Mouse (Mus musculus) heart, embryonic 14.5 days (tissue): ENCODE data around the gene Utp14a. TPM values are rescaled to one million over a fixed set of nuclear protein-coding genes. Genes with fewer than 3 reads are reported as not detected.
A peak's percentile ranks its signal among the peaks of the same experiment; 100 is the strongest.

Source experiments
- ATAC-seq: fragments of 200-750 bp; cut with Nextera tagmentation; 2 replicates; pipeline ENCODE4 v1.8.0; 2017; ENCODE audit warnings: low read depth, moderate TSS enrichment; ENCODE audit not compliant: insufficient number of reproducible peaks, insufficient read depth, low FRiP score
- H3K27ac ChIP-seq, 2 experiments: fragments of 200-500 bp in 1 of 2; fragments of 300-500 bp in 1 of 2; sonication (generic) in 1 of 2; replicated peaks in 1 of 2; 2 replicates each; pipeline ENCODE4 v1.5.1; 2012 to 2014; ENCODE audit warnings: low read depth in 2 of 2, low read length in 2 of 2, control low read depth in 1 of 2, mild to moderate bottlenecking in 1 of 2, mixed read lengths in 1 of 2; ENCODE audit not compliant: control insufficient read depth in 1 of 2, insufficient read depth in 1 of 2
- H3K27me3 ChIP-seq: fragments of 300-500 bp; sonication (generic); 2 replicates; pipeline ENCODE4 v1.6.1; 2014; ENCODE audit warnings: mild to moderate bottlenecking, low read length, control low read depth; ENCODE audit not compliant: control insufficient read depth, insufficient read depth
- H3K36me3 ChIP-seq: fragments of 300-500 bp; sonication (generic); 2 replicates; pipeline ENCODE4 v1.6.1; 2014; ENCODE audit warnings: mild to moderate bottlenecking, control low read depth, low read length, mixed read lengths; ENCODE audit not compliant: control insufficient read depth, insufficient read depth
- H3K4me1 ChIP-seq, 2 experiments: fragments of 200-500 bp in 1 of 2; fragments of 300-500 bp in 1 of 2; sonication (generic) in 1 of 2; 2 replicates each; pipeline ENCODE4 v1.6.1; 2012 to 2014; ENCODE audit warnings: low read length in 2 of 2, control low read depth in 1 of 2, mixed read lengths in 1 of 2; ENCODE audit not compliant: control insufficient read depth in 2 of 2, insufficient read depth in 2 of 2
- H3K4me2 ChIP-seq: fragments of 300-500 bp; sonication (generic); 2 replicates; pipeline ENCODE4 v1.6.1; 2014; ENCODE audit warnings: mild to moderate bottlenecking, low read length
- H3K4me3 ChIP-seq, 2 experiments: fragments of 200-500 bp in 1 of 2; fragments of 300-500 bp in 1 of 2; sonication (generic) in 1 of 2; 2 replicates each; pipeline ENCODE4 v1.5.1; 2012 to 2014; ENCODE audit warnings: low read length in 2 of 2, mild to moderate bottlenecking in 2 of 2, control low read depth in 1 of 2, low read depth in 1 of 2, moderate library complexity in 1 of 2; ENCODE audit not compliant: control insufficient read depth in 1 of 2, insufficient read depth in 1 of 2
- H3K9ac ChIP-seq: fragments of 300-500 bp; sonication (generic); 2 replicates; pipeline ENCODE4 v1.6.1; 2014; ENCODE audit warnings: mild to moderate bottlenecking, low read length
- H3K9me3 ChIP-seq: fragments of 300-500 bp; sonication (generic); 2 replicates; pipeline ENCODE4 v1.6.1; 2016; ENCODE audit warnings: low read length, control low read depth; ENCODE audit not compliant: control insufficient read depth
- WGBS: fragments of 180-500 bp; shearing (Covaris S2); extraction: QIAGEN DNeasy Blood & Tissue Kit; methylation state at CpG from one replicate; pipeline ENCODE4 v1.1.7; 2014; 5-methylcytosine and 5-hydroxymethylcytosine counted together
- polyA plus RNA-seq: library from polyadenylated mRNA; unstranded; fragments of >200 nt; fragmentation: Nextera tagmentation; extraction: Ambion mirVana; gene quantifications from 2 replicates; pipeline ENCODE4 v1.2.1, GENCODE M21; 2014

Gene Utp14a
- polyA plus RNA-seq, 1 experiment from 2014 or later, result 10.8 TPM

GRCm38 (mm10) chrX:48311727-48312126, 55.1 kb downstream of the Utp14a start:
- ATAC-seq, result no peak

GRCm38 (mm10) chrX:48314530-48315079, 57.9 kb downstream of the Utp14a start:
- WGBS, result 8% methylated on average over 28 of the region's 33 CpGs
- peaks cover 4% of the 10 kb centered on the region; the same call in 1 of the 2 replicates for H3K27me3 ChIP-seq

More at GRCm38 (mm10) chrX:48311727-48312126, 55.1 kb downstream of the Utp14a start:
- Histone ChIP-seq H3K27me3 (peaks cover 4% of the 10 kb centered on the region; the same call in 1 of the 2 replicates), H3K9ac (no peak overlapping the region), H3K9me3 (no peaks in the 10 kb centered on the region), H3K27ac (no peak overlapping the region), H3K4me2 (no peak overlapping the region), H3K4me3 (no peak overlapping the region), H3K36me3 (no peaks in the 10 kb centered on the region), H3K4me1 (no peaks in the 10 kb centered on the region; a peak in 1 of 4 replicates)
- WGBS, result 71% methylated on average over 5 of the region's 5 CpGs

GRCm38 (mm10) chrX:48317444-48317843, 60.8 kb downstream of the Utp14a start:
- H3K4me2 ChIP-seq, result no peak overlapping the region
- no peak overlapping the region for H3K27ac ChIP-seq
- H3K4me3 ChIP-seq, result no peak overlapping the region
- H3K36me3 ChIP-seq, result no peaks in the 10 kb centered on the region
- no peak overlapping the region for H3K9ac ChIP-seq
- no peaks in the 10 kb centered on the region; a peak in 1 of 4 replicates for H3K4me1 ChIP-seq
- WGBS, result 58% methylated on average over 3 of the region's 3 CpGs
- no peaks in the 10 kb centered on the region for H3K9me3 ChIP-seq
- no peak for ATAC-seq
- no peaks in the 10 kb centered on the region for H3K27me3 ChIP-seq

More at GRCm38 (mm10) chrX:48314530-48315079, 57.9 kb downstream of the Utp14a start:
- H3K36me3 ChIP-seq, result no peaks in the 10 kb centered on the region
- peak overlapping the region; percentile 39 to 61 for H3K4me3 ChIP-seq
- H3K4me1 ChIP-seq, result no peaks in the 10 kb centered on the region; a peak in 1 of 4 replicates
- H3K9ac ChIP-seq, result peak overlapping the region; percentile 55; the same call in 1 of the 2 replicates
- H3K9me3 ChIP-seq, result no peaks in the 10 kb centered on the region
- H3K27ac ChIP-seq, result no peak overlapping the region
- peak overlapping the region; percentile 67 for H3K4me2 ChIP-seq
- peak; percentile 84 for ATAC-seq

GRCm38 (mm10) chrX:48318194-48318593, 61.5 kb downstream of the Utp14a start:
- Histone ChIP-seq H3K4me1 (no peaks in the 10 kb centered on the region; a peak in 1 of 4 replicates), H3K4me2 (no peak overlapping the region), H3K9me3 (no peaks in the 10 kb centered on the region), H3K9ac (no peak overlapping the region), H3K4me3 (no peak overlapping the region), H3K27me3 (no peaks in the 10 kb centered on the region), H3K36me3 (no peaks in the 10 kb centered on the region), H3K27ac (no peak overlapping the region)
- ATAC-seq, result no peak
- WGBS, result 23% methylated on average over 9 of the region's 9 CpGs

Other genes starting within 250 kb of the Utp14a start
- gene Apln, start 222.0 kb upstream of the Utp14a start, polyA plus RNA-seq, result 4.7 and 5.5 TPM in 2 replicates
- 0.47 and 0.72 TPM in 2 replicates for gene Xpnpep2, start 148.1 kb upstream of the Utp14a start, polyA plus RNA-seq
- 1.2 and 1.6 TPM in 2 replicates for gene Sash3, start 110.4 kb upstream of the Utp14a start, polyA plus RNA-seq
- 3.9 TPM in 2 replicates for gene Zdhhc9, start 48.0 kb upstream of the Utp14a start, polyA plus RNA-seq
- 4.7 and 5.0 TPM in 2 replicates for gene Bcorl1, start 84.5 kb downstream of the Utp14a start, polyA plus RNA-seq
- 15.3 TPM in 2 replicates for gene Elf4, start 206.3 kb downstream of the Utp14a start, polyA plus RNA-seq